Mouse (Mus musculus): Measurements from ENCODE around the gene Hs2st1. TPM values are rescaled to one million over a fixed set of nuclear protein-coding genes. Genes with fewer than 3 reads are reported as not detected.
"Not testable (repeated sequence)": the region's sequence is repeated elsewhere in the genome, so short reads cannot be mapped to it uniquely, and the experiment has no call there.

The Hs2st1 gene
- polyA plus RNA-seq (2012; rRNA removed): 7.5 and 8.5 TPM in 2 replicates

- peak; percentile 93 for DNase-seq (ENCODE audit: low read depth)
These were observed at the start of gene Hs2st1, which contains the start of gene Selenof for GRCm38 (mm10) chr3:144570047-144570815. Gene Hs2st1, minus strand, starts transcription at chr3:144570181. Gene Selenof, plus strand, starts transcription at chr3:144570304.

DNA sequence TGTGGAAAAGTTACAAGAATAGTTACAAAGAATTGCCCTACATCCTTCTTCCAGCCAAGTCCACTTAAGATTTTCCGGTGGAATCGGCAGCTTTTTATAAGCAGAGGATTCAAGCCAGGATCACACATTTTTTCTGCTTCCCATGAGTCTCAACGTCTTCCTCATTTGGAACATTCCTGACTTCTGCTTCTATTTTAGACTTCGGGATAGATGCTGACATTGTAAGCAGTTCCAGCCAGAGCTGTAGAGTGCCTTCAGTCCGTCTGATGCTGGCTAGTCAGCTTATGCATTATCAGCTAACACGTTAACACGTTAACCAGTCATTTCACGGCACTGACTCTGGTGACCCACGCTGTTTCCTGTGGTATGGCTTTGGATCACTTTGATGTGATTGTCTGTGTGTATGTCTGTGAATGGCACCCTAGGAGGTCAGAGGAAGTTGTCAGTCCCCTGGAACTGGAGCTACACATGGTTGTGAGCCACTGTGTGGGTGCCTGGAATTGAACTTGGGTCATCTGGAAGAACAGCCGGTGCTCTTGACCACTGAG, 47.7 kb upstream of the Hs2st1 start:
- no peak for DNase-seq (ENCODE audit: low read depth)

GRCm38 (mm10) chr3:144616654-144617425, 46.9 kb upstream of the Hs2st1 start:
- no peak for DNase-seq (ENCODE audit: low read depth)

GRCm38 (mm10) chr3:144615459-144615858, 45.5 kb upstream of the Hs2st1 start:
- no peak for DNase-seq (ENCODE audit: low read depth)

DNA sequence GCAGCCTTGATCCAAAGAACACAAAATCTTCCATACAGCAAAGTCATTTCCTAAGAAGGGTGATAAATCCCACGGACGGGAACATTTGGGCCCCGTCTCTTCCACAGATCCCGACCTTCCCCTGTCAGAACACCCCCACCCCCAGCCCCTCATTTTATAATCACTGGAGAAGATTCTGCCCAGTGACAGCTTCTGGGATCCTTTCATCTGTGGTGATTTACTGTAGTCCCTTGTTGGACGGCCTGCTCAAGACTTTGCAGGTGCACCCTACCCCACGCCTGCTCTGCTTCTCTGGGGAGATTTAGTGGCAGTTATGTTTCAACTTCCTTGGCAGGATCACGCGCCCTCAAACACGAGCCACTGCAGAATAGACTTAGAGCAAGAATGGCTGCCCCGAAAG, 44.7 kb upstream of the Hs2st1 start:
- DNase-seq (ENCODE audit: low read depth): no peak

GRCm38 (mm10) chr3:144614277-144614676, 44.3 kb upstream of the Hs2st1 start:
- DNase-seq (ENCODE audit: low read depth): no peak

GRCm38 (mm10) chr3:144612382-144612781, 42.4 kb upstream of the Hs2st1 start:
- DNase-seq (ENCODE audit: low read depth): no peak

- no peak for DNase-seq (ENCODE audit: low read depth)
These were observed 41.8 kb upstream of the Hs2st1 start for GRCm38 (mm10) chr3:144611626-144612271.

GRCm38 (mm10) chr3:144610759-144611158, 40.8 kb upstream of the Hs2st1 start:
- no peak for DNase-seq (ENCODE audit: low read depth)

DNA sequence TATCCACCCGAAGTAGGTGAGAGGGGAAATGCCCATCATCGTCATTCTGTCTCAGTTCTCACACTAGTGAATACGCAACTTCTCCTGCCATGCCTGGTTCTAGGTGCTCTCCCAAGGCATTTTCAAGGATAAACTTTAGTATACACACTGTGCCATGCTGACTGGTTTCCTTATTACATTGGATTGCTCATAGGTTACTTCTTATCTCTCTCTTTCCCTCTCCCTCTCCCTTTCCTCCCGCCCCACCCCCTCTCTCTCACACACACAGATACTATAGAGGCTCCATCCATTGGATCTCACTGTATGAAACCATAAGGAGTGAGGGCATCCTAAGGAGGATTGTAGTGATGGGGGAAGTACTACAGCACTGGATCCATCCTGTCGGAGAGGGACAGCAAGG, 38.1 kb upstream of the Hs2st1 start:
- DNase-seq (ENCODE audit: low read depth): no peak

DNA sequence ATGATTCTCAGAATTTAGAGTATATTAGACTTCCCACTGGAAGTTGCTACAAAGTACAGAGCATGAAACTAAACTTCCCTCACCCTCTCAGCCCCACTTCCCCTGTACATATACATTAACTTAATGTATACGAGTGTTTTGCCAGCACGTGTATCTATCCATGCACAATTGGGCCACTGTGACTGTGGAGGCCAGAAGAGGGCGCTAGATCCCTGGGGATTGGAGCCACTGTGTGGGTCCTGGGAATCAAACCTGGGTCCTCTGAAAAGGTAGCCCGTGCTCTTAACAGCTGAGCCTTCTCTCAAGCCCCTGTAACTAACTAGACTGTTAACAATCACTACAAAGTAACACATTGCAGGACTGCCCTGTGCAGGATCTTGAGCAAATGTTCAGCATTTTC, 36.5 kb upstream of the Hs2st1 start:
- no peak for DNase-seq (ENCODE audit: low read depth)

GRCm38 (mm10) chr3:144605811-144606210, 35.8 kb upstream of the Hs2st1 start:
- not testable (repeated sequence) for DNase-seq (ENCODE audit: low read depth)

GRCm38 (mm10) chr3:144604205-144604604, 34.2 kb upstream of the Hs2st1 start:
- no peak for DNase-seq (ENCODE audit: low read depth)

DNA sequence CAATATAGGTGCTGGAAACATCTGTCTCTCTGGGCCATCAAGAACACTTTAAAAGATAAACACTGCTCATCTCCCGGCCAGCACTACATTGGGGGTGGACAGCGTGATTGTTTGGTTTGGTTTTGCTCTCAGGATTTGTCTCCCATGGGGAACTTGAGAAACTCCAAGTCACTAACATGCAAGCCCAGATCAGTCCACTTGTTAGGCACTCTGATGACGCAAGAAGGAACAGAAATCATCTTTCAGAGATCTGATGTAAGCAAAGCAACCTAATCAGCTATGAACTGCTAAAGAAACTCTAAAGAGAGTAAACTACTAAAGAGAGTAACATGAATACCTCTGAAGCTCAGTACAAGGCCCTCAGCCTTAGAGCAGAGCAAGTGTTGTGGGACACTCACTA, 33.6 kb upstream of the Hs2st1 start:
- no peak for DNase-seq (ENCODE audit: low read depth)

DNA sequence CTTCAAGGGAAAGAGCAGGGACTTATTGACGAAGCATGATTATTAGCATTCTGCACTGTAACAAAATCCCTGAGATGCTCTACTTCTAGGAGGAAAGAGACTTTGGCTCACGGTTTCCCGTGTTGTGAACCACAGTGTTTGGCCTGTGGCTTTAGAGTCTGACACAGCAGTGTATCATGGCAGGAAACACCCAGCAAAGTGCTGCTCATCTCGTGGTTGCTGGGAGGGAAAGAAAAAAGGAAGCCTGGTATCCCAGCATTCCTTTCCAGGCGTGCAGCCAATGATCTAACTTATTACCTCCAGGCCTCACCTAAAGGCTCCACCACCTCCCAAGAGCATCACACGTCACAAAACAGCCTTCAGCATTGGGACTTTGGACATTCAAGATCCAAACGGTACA, 32.8 kb upstream of the Hs2st1 start:
- no peak for DNase-seq (ENCODE audit: low read depth)

GRCm38 (mm10) chr3:144602413-144602812, 32.4 kb upstream of the Hs2st1 start:
- DNase-seq (ENCODE audit: low read depth): no peak

GRCm38 (mm10) chr3:144597790-144598467, 27.9 kb upstream of the Hs2st1 start:
- no peak for DNase-seq (ENCODE audit: low read depth)

- no peak for DNase-seq (ENCODE audit: low read depth)
These were observed 27.1 kb upstream of the Hs2st1 start for GRCm38 (mm10) chr3:144597121-144597520.

GRCm38 (mm10) chr3:144592992-144593785, 23.2 kb upstream of the Hs2st1 start:
- DNase-seq (ENCODE audit: low read depth): no peak

GRCm38 (mm10) chr3:144589189-144589890, 19.4 kb upstream of the Hs2st1 start:
- no peak for DNase-seq (ENCODE audit: low read depth)
